24 mouse cellular contexts compared by ENCODE assay signal in the genomic region with DNA sequence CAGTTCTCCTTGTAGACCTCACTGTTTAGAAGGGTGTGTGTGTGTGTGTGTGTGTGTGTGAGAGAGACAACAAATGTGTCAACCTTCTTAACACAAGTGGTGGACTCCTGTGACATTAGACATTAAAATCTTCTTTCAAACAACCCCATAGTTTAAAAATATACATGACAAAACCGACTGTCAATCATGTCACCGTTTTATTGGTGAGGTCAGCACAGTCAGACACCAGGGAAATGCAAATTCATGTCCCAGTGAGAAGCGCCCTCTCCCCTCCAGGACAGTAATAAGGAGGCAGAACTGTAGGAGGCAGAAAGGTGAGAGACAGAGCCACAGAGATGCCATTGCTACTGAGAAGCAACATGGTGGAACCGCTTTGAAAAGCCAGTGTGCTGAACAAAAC. TPM values are rescaled to one million over a fixed set of nuclear protein-coding genes. Genes with fewer than 3 reads are reported as not detected.
A peak's percentile ranks its signal among the peaks of the same experiment; 100 is the strongest.
DNase-seq lines count a peak whose midpoint lies in the region; ATAC-seq and TF ChIP-seq lines count a peak whose summit lies in the region.
"Had no signal": no experiment of that assay in that cellular context is flagged by ENCODE, and none has a peak within 500 bp of the region (broad histone marks: within the 10 kb centered on the region; RNA-seq: fewer than 3 reads in every experiment).

No protein-coding gene starts in this region.

- 0 out of 2 replicates have a peak, but pooled peaks have one; percentile 23 for ATAC-seq in hindbrain, embryonic 13.5 days (ENCODE audit: low FRiP score)
- no peak for ATAC-seq in liver, embryonic 12.5 days
- ATAC-seq in liver, embryonic 11.5 days (replicated peaks; ENCODE audit: low FRiP score), result no peak
- ATAC-seq: CD4-positive, CD25-positive, alpha-beta regulatory T cell, adult 4 months; forebrain, embryonic 13.5 days; forebrain, embryonic 15.5 days; forebrain, postnatal 0 days had no signal

- no peak overlapping the region for H3K4me2 ChIP-seq in hindbrain, embryonic 13.5 days
- H3K4me2 ChIP-seq in liver, embryonic 12.5 days, result no peak overlapping the region
- H3K4me2 ChIP-seq in liver, embryonic 11.5 days, result no peak overlapping the region
- no peak overlapping the region; the same call in 1 of the 2 replicates for H3K4me2 ChIP-seq in CH12.LX (ENCODE audit: insufficient read depth, low read depth, poor library complexity, severe bottlenecking)
- H3K4me2 ChIP-seq: embryonic facial prominence, embryonic 12.5 days; forebrain, embryonic 13.5 days; forebrain, embryonic 15.5 days had no signal

- H3K36me3 ChIP-seq in hindbrain, embryonic 13.5 days, result no peaks in the 10 kb centered on the region
- no peaks in the 10 kb centered on the region for H3K36me3 ChIP-seq in hindbrain, embryonic 10.5 days
- no peaks in the 10 kb centered on the region for H3K36me3 ChIP-seq in liver, embryonic 12.5 days
- no peaks in the 10 kb centered on the region for H3K36me3 ChIP-seq in liver, embryonic 11.5 days (ENCODE audit: control insufficient read depth, insufficient read depth, low read length)
- no peaks in the 10 kb centered on the region for H3K36me3 ChIP-seq in CH12.LX (replicated peaks in 1 of 2; ENCODE audit: control insufficient read depth in 1 of 2, insufficient read depth in 1 of 2, low read length in 1 of 2)
- H3K36me3 ChIP-seq: embryonic facial prominence, embryonic 10.5 days; embryonic facial prominence, embryonic 12.5 days; forebrain, embryonic 15.5 days had no signal

- 0 out of 2 replicates have a peak, but pooled peaks cover 3% of the 10 kb centered on the region for H3K4me1 ChIP-seq in hindbrain, embryonic 13.5 days (replicated peaks)
- peaks cover 18% of the 10 kb centered on the region for H3K4me1 ChIP-seq in hindbrain, embryonic 10.5 days (replicated peaks)
- peaks cover 56% of the 10 kb centered on the region for H3K4me1 ChIP-seq in liver, embryonic 12.5 days
- peaks cover 15% of the 10 kb centered on the region for H3K4me1 ChIP-seq in liver, embryonic 11.5 days (replicated peaks; ENCODE audit: control insufficient read depth, insufficient read depth, low read length)
- peaks cover 33 to 66% of the 10 kb centered on the region in 2 experiments for H3K4me1 ChIP-seq in CH12.LX (ENCODE audit: control insufficient read depth in 1 of 2, insufficient read depth in 2 of 2)
- H3K4me1 ChIP-seq: embryonic facial prominence, embryonic 12.5 days; forebrain, embryonic 13.5 days; forebrain, embryonic 15.5 days had no signal

- WGBS in hindbrain, embryonic 13.5 days, result 56% methylated on average over 4 of the region's 4 CpGs
- WGBS in hindbrain, embryonic 10.5 days, result 63% methylated on average over 4 of the region's 4 CpGs
- 60% methylated on average over 4 of the region's 4 CpGs for WGBS in liver, embryonic 12.5 days (ENCODE audit: insufficient replicate concordance)
- 60% methylated on average over 4 of the region's 4 CpGs for WGBS in liver, embryonic 11.5 days

- no peaks in the 10 kb centered on the region for H3K79me2 ChIP-seq in CH12.LX (replicated peaks; ENCODE audit: control insufficient read depth, extremely low read depth, insufficient read depth, poor library complexity, severe bottlenecking)

- no peak for TF ChIP-seq CTCF in CH12.LX (conservative IDR thresholded peaks at IDR 0.05 in 1 of 2, IDR thresholded peaks at IDR 0.05 in 1 of 2; ENCODE audit: low read depth in 2 of 2, low read length in 2 of 2)

- H3K27ac ChIP-seq in hindbrain, embryonic 13.5 days, result no peak overlapping the region
- no peak overlapping the region for H3K27ac ChIP-seq in hindbrain, embryonic 10.5 days
- H3K27ac ChIP-seq in liver, embryonic 12.5 days, result peak overlapping the region; percentile 0
- H3K27ac ChIP-seq in liver, embryonic 11.5 days (ENCODE audit: low read depth, low read length), result no peak overlapping the region
- H3K27ac ChIP-seq in CH12.LX (ENCODE audit: insufficient read depth, low read depth), result peak overlapping the region; percentile 89
- H3K27ac ChIP-seq: embryonic facial prominence, embryonic 10.5 days; embryonic facial prominence, embryonic 12.5 days; forebrain, embryonic 13.5 days; forebrain, embryonic 15.5 days had no signal

- no peak for TF ChIP-seq RAD21 in CH12.LX (IDR thresholded peaks at IDR 0.05; ENCODE audit: low read depth, low read length)

- dilution Hi-C loops in CH12.LX (cut with MboI; ENCODE audit: extremely low pct_ligation_motif_present, extremely low pct_unique_long_range_greater_than_20kb, low sequenced_read_pairs), result no loop called here

- no peak for DNase-seq in hindbrain, embryonic 10.5 days (ENCODE audit: low spot score)
- DNase-seq in liver, embryonic 11.5 days (ENCODE audit: low spot score), result no peak
- peak; percentile 76 for DNase-seq in CH12.LX (ENCODE audit: extremely low read depth)
- no peak for DNase-seq in cerebellum, postnatal 4 days (ENCODE audit: low spot score in 2 of 2)
- DNase-seq: adrenal gland, adult 2 months; adrenal gland, postnatal 10 days; adrenal gland, postnatal 25 days; B cell, adult 2 months; cerebellum, adult 11 months; cerebellum, adult 18-20 months; cerebellum, adult 8-10 months; cerebellum, adult 9-11 months; cerebellum, postnatal 14 days; cerebellum, postnatal 36 days; forebrain, postnatal 0 days had no signal

- no peak overlapping the region for H3K4me3 ChIP-seq in hindbrain, embryonic 13.5 days
- no peak overlapping the region for H3K4me3 ChIP-seq in hindbrain, embryonic 10.5 days
- H3K4me3 ChIP-seq in liver, embryonic 12.5 days, result no peak overlapping the region
- no peak overlapping the region for H3K4me3 ChIP-seq in liver, embryonic 11.5 days (ENCODE audit: low read depth, low read length)
- no peak overlapping the region for H3K4me3 ChIP-seq in CH12.LX (replicated peaks in 1 of 3; ENCODE audit: low read depth in 2 of 3, low read length in 2 of 3, poor library complexity in 1 of 3)
- H3K4me3 ChIP-seq: embryonic facial prominence, embryonic 10.5 days; embryonic facial prominence, embryonic 12.5 days; forebrain, embryonic 13.5 days; forebrain, embryonic 15.5 days had no signal

- no peaks in the 10 kb centered on the region for H3K27me3 ChIP-seq in hindbrain, embryonic 13.5 days
- no peaks in the 10 kb centered on the region for H3K27me3 ChIP-seq in hindbrain, embryonic 10.5 days (ENCODE audit: insufficient read depth, poor library complexity, severe bottlenecking)
- 0 out of 2 replicates have a peak, but pooled peaks cover 2% of the 10 kb centered on the region for H3K27me3 ChIP-seq in liver, embryonic 12.5 days (replicated peaks)
- no peaks in the 10 kb centered on the region for H3K27me3 ChIP-seq in liver, embryonic 11.5 days (replicated peaks; ENCODE audit: control insufficient read depth, insufficient read depth, low read length)
- no peaks in the 10 kb centered on the region for H3K27me3 ChIP-seq in CH12.LX (replicated peaks)
- H3K27me3 ChIP-seq: embryonic facial prominence, embryonic 12.5 days; forebrain, embryonic 13.5 days; forebrain, embryonic 15.5 days had no signal

- H3K9ac ChIP-seq in hindbrain, embryonic 13.5 days, result no peak overlapping the region
- no peak overlapping the region for H3K9ac ChIP-seq in liver, embryonic 12.5 days
- no peak overlapping the region for H3K9ac ChIP-seq in liver, embryonic 11.5 days (ENCODE audit: low read depth, low read length)
- 0 out of 2 replicates have a peak overlapping the region, but pooled peaks have one; percentile 0 for H3K9ac ChIP-seq in CH12.LX (ENCODE audit: insufficient read depth, low read depth)
- H3K9ac ChIP-seq: embryonic facial prominence, embryonic 12.5 days; forebrain, embryonic 13.5 days; forebrain, embryonic 15.5 days; forebrain, postnatal 0 days had no signal

- no peaks in the 10 kb centered on the region for H3K9me3 ChIP-seq in hindbrain, embryonic 13.5 days
- H3K9me3 ChIP-seq in hindbrain, embryonic 10.5 days, result no peaks in the 10 kb centered on the region
- H3K9me3 ChIP-seq in liver, embryonic 12.5 days (replicated peaks), result no peaks in the 10 kb centered on the region
- H3K9me3 ChIP-seq in liver, embryonic 11.5 days (ENCODE audit: control insufficient read depth, low read length), result no peaks in the 10 kb centered on the region
- no peaks in the 10 kb centered on the region for H3K9me3 ChIP-seq in CH12.LX (replicated peaks; ENCODE audit: low read length)
- H3K9me3 ChIP-seq: embryonic facial prominence, embryonic 10.5 days; embryonic facial prominence, embryonic 12.5 days; forebrain, embryonic 13.5 days; forebrain, embryonic 15.5 days had no signal

- in situ Hi-C loops in CH12.LX (cut with MboI; ENCODE audit: low pct_ligation_motif_present, low pct_unique_long_range_greater_than_20kb, low sequenced_read_pairs), result no loop called here

- TF ChIP-seq POLR2A in CH12.LX (IDR thresholded peaks at IDR 0.05; ENCODE audit: low read depth, low read length), result peak; percentile 30; the same call in 1 of the 2 replicates

- TF ChIP-seq EP300 in CH12.LX (IDR thresholded peaks at IDR 0.05; ENCODE audit: low read length), result no peak

TF ChIP-seq in CH12.LX, 34 proteins besides CTCF, POLR2A, EP300 and RAD21 (continues in another document):
- TF ChIP-seq ETS1 (conservative IDR thresholded peaks at IDR 0.05; ENCODE audit: low read depth, low read length) (peak; percentile 63), JUND (conservative IDR thresholded peaks at IDR 0.05; ENCODE audit: low read depth, low read length) (peak; percentile 45; the same call in 1 of the 2 replicates), ZMIZ1 (IDR thresholded peaks at IDR 0.05; ENCODE audit: low read depth, low read length) (peak; percentile 39; the same call in 1 of the 2 replicates), NELFE (IDR thresholded peaks at IDR 0.05; ENCODE audit: low read depth, low read length) (peak; percentile 43; the same call in 1 of the 2 replicates), KAT2A (IDR thresholded peaks at IDR 0.05; ENCODE audit: insufficient replicate concordance, low read length) (no peak), ZC3H11A (IDR thresholded peaks at IDR 0.05; ENCODE audit: low read depth, low read length) (no peak)

RNA-seq across cellular contexts. Expression of a gene that starts 18.7 kb away (rescaled TPM):
- polyA plus RNA-seq in hindbrain, embryonic 13.5 days (2015; fragmentation: Nextera tagmentation; extraction: Ambion mirVana), result 15.9 and 17.6 TPM in 2 replicates
- 13.2 and 14.0 TPM in 2 replicates for polyA plus RNA-seq in hindbrain, embryonic 10.5 days (2016; fragmentation: Nextera tagmentation; extraction: Ambion mirVana)
- polyA plus RNA-seq in liver, embryonic 12.5 days (2016; fragmentation: Nextera tagmentation; extraction: Ambion mirVana), result 9.2 and 10.6 TPM in 2 replicates
- 8.7 and 12.1 TPM in 2 replicates for polyA plus RNA-seq in liver, embryonic 11.5 days (2014; fragmentation: Nextera tagmentation; extraction: Ambion mirVana)
- total RNA-seq in CH12.LX (2012; rRNA removed) (3.6 and 7.3 TPM in 2 replicates), CH12.LX (2014; rRNA removed) (7.2 and 8.0 TPM in 2 replicates)
- polyA plus RNA-seq in CH12.LX (2012; ENCODE audit: insufficient read length, low read depth), result 7.5 and 9.2 TPM in 2 replicates

RNA-seq across cellular contexts. Expression of a gene that starts 49.2 kb away (rescaled TPM):
- polyA plus RNA-seq in hindbrain, embryonic 13.5 days (2015; fragmentation: Nextera tagmentation; extraction: Ambion mirVana), result 0.56 and 1.6 TPM in 2 replicates
- polyA plus RNA-seq in hindbrain, embryonic 10.5 days (2016; fragmentation: Nextera tagmentation; extraction: Ambion mirVana), result 0.34 and 0.55 TPM in 2 replicates
- 0.56 and 1.0 TPM in 2 replicates for polyA plus RNA-seq in liver, embryonic 12.5 days (2016; fragmentation: Nextera tagmentation; extraction: Ambion mirVana)
- 0.49 and 1.1 TPM in 2 replicates for polyA plus RNA-seq in liver, embryonic 11.5 days (2014; fragmentation: Nextera tagmentation; extraction: Ambion mirVana)
- total RNA-seq in CH12.LX (2012; rRNA removed), result not detected in 2 replicates
- not detected in 2 replicates for total RNA-seq in CH12.LX (2014; rRNA removed)
- polyA plus RNA-seq in CH12.LX (2012; ENCODE audit: insufficient read length, low read depth), result not detected in 2 replicates
- total RNA-seq: ES-E14, MEL had no signal
- polyA plus RNA-seq: CD4-positive, CD25-positive, alpha-beta regulatory T cell, adult 4 months had no signal

Comparison
In these comparisons a context has a peak if more than half of its experiments do, and no peak if none do; other contexts are left out.
1. H3K27ac ChIP-seq: peak in liver, embryonic 12.5 days (single experiment) and CH12.LX (single experiment); none in hindbrain, embryonic 13.5 days (single experiment), hindbrain, embryonic 10.5 days (single experiment) and liver, embryonic 11.5 days (single experiment).